In the genomic region with DNA sequence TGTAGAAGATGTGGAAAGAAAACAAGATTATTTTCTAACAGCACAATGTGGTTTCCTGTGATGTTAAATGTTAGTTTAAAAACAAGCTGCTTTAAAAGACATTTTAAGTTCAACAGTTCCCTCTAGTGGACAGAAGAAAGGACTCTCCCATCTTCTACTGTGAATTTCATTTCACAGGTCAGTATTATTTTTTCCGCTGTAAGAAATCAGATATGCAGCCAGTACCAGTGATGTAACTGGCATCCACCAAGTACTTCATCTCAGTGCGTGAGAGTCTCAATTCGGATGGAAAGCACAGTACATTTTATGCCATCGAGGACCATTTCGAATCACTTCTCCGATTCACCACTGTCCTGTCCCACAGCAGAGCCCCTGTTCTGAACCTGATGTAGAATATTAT, we compare ENCODE assay signal across 8 mouse cellular contexts. TPM values are rescaled to one million over a fixed set of nuclear protein-coding genes. Genes with fewer than 3 reads are reported as not detected.
DNase-seq lines count a peak whose midpoint lies in the region; ATAC-seq lines count a peak whose summit lies in the region.

No protein-coding gene starts in this region.

- H3K9ac ChIP-seq in hindbrain, embryonic 13.5 days: no peak overlapping the region

- H3K4me1 ChIP-seq in hindbrain, embryonic 13.5 days (replicated peaks): 0 out of 2 replicates have a peak, but pooled peaks cover 3% of the 10 kb centered on the region
- H3K4me1 ChIP-seq in hindbrain, embryonic 10.5 days (replicated peaks): peaks cover 8% of the 10 kb centered on the region

- no peak overlapping the region for H3K4me3 ChIP-seq in hindbrain, embryonic 13.5 days
- H3K4me3 ChIP-seq in hindbrain, embryonic 10.5 days: no peak overlapping the region

- intact Hi-C loops in gastrocnemius, postnatal 14 days (cut with DNase I; ENCODE audit: low total_unique reads): loop anchor here (2.0 kb wide), 1 partner anchor 268 kb away; no protein-coding TSS in a partner anchor

- no peak for DNase-seq in hindbrain, embryonic 10.5 days (ENCODE audit: low spot score)
- peak; percentile 65 for DNase-seq in CD4-positive, CD25-positive, alpha-beta regulatory T cell, adult 2 months (ENCODE audit: low read depth, low spot score)
- peak; percentile 23 for DNase-seq in c-Kit-positive CD71-positive TER-119-positive erythroid progenitor cells, embryonic 14.5 days (ENCODE audit: low spot score)
- peak; percentile 48 for DNase-seq in lung, postnatal 36 days
- DNase-seq in ovary, postnatal 14 days (ENCODE audit: low spot score): no peak
- no peak for DNase-seq in spleen, adult 18-20 months
- DNase-seq in gastrocnemius, postnatal 14 days: no peak

- H3K4me2 ChIP-seq in hindbrain, embryonic 13.5 days: no peak overlapping the region

- 0 out of 2 replicates have a peak, but pooled peaks have one; percentile 43 for ATAC-seq in hindbrain, embryonic 13.5 days (ENCODE audit: low FRiP score)

- no peaks in the 10 kb centered on the region for H3K27me3 ChIP-seq in hindbrain, embryonic 13.5 days
- no peaks in the 10 kb centered on the region for H3K27me3 ChIP-seq in hindbrain, embryonic 10.5 days (ENCODE audit: insufficient read depth, poor library complexity, severe bottlenecking)

- WGBS in hindbrain, embryonic 13.5 days: 68% methylated on average over 6 of the region's 6 CpGs
- 72% methylated on average over 6 of the region's 6 CpGs for WGBS in hindbrain, embryonic 10.5 days

- H3K36me3 ChIP-seq in hindbrain, embryonic 13.5 days: no peaks in the 10 kb centered on the region
- no peaks in the 10 kb centered on the region for H3K36me3 ChIP-seq in hindbrain, embryonic 10.5 days

- no peak overlapping the region for H3K27ac ChIP-seq in hindbrain, embryonic 13.5 days
- H3K27ac ChIP-seq in hindbrain, embryonic 10.5 days: no peak overlapping the region

- peaks cover 3% of the 10 kb centered on the region; the same call in 1 of the 2 replicates for H3K9me3 ChIP-seq in hindbrain, embryonic 13.5 days
- H3K9me3 ChIP-seq in hindbrain, embryonic 10.5 days: no peaks in the 10 kb centered on the region; the same call in 1 of the 2 replicates

RNA-seq across cellular contexts. Expression of gene Ccdc171, which starts 45.2 kb away (rescaled TPM):
- polyA plus RNA-seq in hindbrain, embryonic 13.5 days (2015; fragmentation: Nextera tagmentation; extraction: Ambion mirVana): 4.1 and 5.0 TPM in 2 replicates
- polyA plus RNA-seq in hindbrain, embryonic 10.5 days (2016; fragmentation: Nextera tagmentation; extraction: Ambion mirVana): 3.3 and 4.5 TPM in 2 replicates
- 1 to 10 TPM in 1 of 2 experiments, under 1 TPM in 1; 0.75 to 1.2 TPM for total RNA-seq in gastrocnemius, postnatal 14 days (2021)

Comparison
In these comparisons a context has a peak if more than half of its experiments do, and no peak if none do; other contexts are left out.
1. DNase-seq: peak in CD4-positive, CD25-positive, alpha-beta regulatory T cell, adult 2 months (single experiment), c-Kit-positive CD71-positive TER-119-positive erythroid progenitor cells, embryonic 14.5 days (single experiment) and lung, postnatal 36 days (single experiment); none in hindbrain, embryonic 10.5 days (single experiment), ovary, postnatal 14 days (single experiment), spleen, adult 18-20 months (0 of 2) and gastrocnemius, postnatal 14 days (single experiment).